Mouse (Mus musculus): ENCODE data around the gene As3mt. TPM values are rescaled to one million over a fixed set of nuclear protein-coding genes. Genes with fewer than 3 reads are reported as not detected.
"Not testable (repeated sequence)": the region's sequence is repeated elsewhere in the genome, so short reads cannot be mapped to it uniquely, and the experiment has no call there.

Gene As3mt
- total RNA-seq, 2 experiments from 2014 or later: 18.7 to 18.9 TPM

DNA sequence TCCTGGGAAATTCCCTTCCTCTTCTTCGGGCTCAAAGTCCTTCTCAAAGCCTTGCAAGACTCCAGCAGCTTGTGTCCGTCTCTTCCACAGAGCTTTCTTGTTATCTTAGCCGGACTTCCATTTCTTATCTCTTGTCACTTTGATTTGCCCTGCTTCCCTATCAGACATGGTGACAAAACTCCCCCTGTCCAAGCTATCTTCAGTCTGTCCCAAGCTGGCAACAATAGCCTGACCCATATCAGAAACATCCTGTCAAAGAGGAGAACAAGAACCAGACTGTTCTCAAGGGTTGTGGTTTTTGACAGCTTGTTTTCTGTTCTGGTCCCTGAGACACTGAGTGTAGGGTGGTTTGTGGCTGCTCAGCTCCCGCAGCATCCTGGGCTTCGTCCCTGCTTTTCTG, 28.0 kb downstream of the As3mt start:
- DNase-seq (ENCODE audit: extremely low spot score in 1 of 2, low spot score in 2 of 2): no peak
- intact Hi-C loops (cut with DNase I): no loop called here

- intact Hi-C loops (cut with DNase I): no loop called here
- DNase-seq (ENCODE audit: extremely low spot score in 1 of 2, low spot score in 2 of 2): no peak
These were observed 29.8 kb downstream of the As3mt start for GRCm38 (mm10) chr19:46737106-46737505.

GRCm38 (mm10) chr19:46740341-46741008, 33.2 kb downstream of the As3mt start:
- DNase-seq (ENCODE audit: extremely low spot score in 1 of 2, low spot score in 2 of 2): peak; percentile 58 to 74
- intact Hi-C loops (cut with DNase I): loop anchor here (2.0 to 5.0 kb wide), 2 partner anchors 70 to 153 kb away; no protein-coding TSS in a partner anchor

GRCm38 (mm10) chr19:46741574-46741973, 34.3 kb downstream of the As3mt start:
- intact Hi-C loops (cut with DNase I): loop anchor here (2.0 to 5.0 kb wide), 2 partner anchors 71 to 154 kb away; no protein-coding TSS in a partner anchor
- DNase-seq (ENCODE audit: extremely low spot score in 1 of 2, low spot score in 2 of 2): no peak

DNA sequence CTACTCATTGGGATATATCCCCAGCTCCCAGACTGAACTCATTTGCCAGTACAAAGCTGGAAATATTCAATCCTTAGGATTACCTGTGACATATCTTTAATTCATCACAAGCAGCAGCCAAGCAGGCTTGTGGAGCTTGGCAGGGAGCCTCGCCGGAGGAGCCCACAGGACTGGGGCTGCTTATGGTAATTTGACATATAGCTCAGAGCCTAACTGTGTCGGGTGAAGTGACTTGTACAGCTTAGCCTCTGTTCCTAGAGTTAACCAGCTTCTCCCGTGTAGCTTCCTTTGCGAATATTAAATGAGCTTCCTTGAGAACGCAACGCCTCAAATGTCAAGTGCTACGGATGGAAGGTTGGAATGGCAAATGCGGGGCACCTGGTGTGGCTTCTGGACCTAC, 37.4 kb downstream of the As3mt start:
- intact Hi-C loops (cut with DNase I): loop anchor here (5.0 kb wide), 1 partner anchor 157 kb away; no protein-coding TSS in a partner anchor
- DNase-seq (ENCODE audit: extremely low spot score in 1 of 2, low spot score in 2 of 2): no peak

DNA sequence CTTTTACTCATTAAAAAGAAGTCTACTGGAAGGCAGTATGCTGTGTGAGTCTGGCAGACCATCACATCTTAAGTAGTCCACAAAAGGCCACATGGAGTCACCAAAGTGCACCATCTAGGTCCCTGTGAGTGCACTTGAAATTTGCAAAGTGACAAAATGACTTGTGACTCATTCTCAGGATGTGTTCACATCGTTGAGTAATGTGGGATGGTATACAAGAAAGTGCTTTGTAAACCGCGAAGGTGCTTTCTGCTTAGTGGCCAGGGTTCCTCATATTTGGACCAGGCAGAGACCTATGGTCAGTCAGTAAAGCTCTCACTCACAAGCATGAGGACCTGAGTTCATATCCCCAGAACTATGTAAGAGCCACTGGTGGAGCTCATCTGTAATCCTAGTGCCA, 40.5 kb downstream of the As3mt start:
- no peak for DNase-seq (ENCODE audit: extremely low spot score in 1 of 2, low spot score in 2 of 2)
- intact Hi-C loops (cut with DNase I): no loop called here

DNA sequence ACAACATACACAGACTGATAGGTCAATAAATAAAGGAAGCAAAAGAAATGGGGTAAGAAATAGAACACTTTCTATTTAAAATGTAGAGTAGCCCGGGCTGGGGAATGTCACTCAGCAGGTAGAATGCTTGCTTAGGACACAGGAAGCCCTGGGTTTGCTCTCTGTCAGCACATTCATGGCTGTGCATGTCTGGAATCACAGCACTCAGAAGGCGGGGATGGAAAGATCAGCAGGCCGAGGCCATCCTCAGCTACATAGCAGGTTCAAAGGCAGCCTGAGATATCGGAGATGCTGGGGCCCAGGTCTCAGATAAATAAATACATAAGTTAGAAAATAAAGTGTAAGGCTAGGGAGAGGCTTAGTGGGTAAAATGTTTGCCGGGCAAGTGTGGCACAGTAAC, 45.0 kb downstream of the As3mt start:
- intact Hi-C loops (cut with DNase I): no loop called here
- DNase-seq (ENCODE audit: extremely low spot score in 1 of 2, low spot score in 2 of 2): no peak

DNA sequence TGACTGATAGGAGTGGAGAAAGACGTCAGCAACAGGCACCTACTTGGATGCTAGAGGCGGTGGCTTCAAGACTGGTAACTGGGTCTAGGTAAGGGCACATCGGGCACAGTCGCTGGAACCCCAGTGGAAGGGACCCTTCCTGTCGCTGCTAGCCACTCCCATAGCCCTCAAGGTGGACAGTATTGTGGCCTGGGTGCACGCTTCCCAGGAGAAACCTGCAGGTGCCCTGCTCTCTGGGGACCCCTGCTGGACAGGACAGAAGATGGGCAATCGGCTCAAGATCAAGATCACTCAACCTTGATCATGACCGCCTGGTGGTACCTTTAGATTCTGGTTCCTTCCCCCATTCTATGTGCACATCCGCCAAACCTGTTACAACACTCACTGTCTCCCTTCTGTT, 47.8 kb downstream of the As3mt start:
- intact Hi-C loops (cut with DNase I): no loop called here
- DNase-seq (ENCODE audit: extremely low spot score in 1 of 2, low spot score in 2 of 2): no peak

DNA sequence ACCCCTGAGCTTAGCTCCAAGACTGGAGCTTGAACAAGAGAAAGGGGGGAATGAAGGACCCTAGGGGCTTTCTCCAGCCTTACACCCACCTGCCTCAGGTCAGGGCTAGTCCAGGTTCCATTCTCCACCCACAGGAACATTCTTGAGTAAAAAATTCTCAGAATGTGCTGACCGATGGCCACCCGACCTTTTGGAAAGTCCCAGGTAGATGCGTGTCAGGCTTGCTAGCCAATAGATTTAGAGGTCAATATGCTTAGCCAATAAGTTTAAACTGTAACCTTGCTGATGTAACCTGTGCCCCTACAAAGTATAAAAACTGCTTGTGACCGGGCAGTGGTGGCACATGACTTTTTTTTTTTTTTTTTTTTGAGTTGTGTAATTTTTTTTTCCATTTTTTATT, 49.0 kb downstream of the As3mt start:
- intact Hi-C loops (cut with DNase I): no loop called here
- DNase-seq (ENCODE audit: extremely low spot score in 1 of 2, low spot score in 2 of 2): no peak

GRCm38 (mm10) chr19:46759096-46759495, 51.8 kb downstream of the As3mt start:
- intact Hi-C loops (cut with DNase I): no loop called here
- DNase-seq (ENCODE audit: extremely low spot score in 1 of 2, low spot score in 2 of 2): no peak

GRCm38 (mm10) chr19:46759909-46760308, 52.7 kb downstream of the As3mt start:
- intact Hi-C loops (cut with DNase I): loop anchor here (1.0 to 5.0 kb wide), 2 partner anchors 109 to 237 kb away; no protein-coding TSS in a partner anchor

GRCm38 (mm10) chr19:46760375-46761160, 53.3 kb downstream of the As3mt start:
- intact Hi-C loops (cut with DNase I): loop anchor here (1.0 to 5.0 kb wide), 2 partner anchors 109 to 237 kb away; no protein-coding TSS in a partner anchor
- peak; percentile 87 to 91 for DNase-seq (ENCODE audit: extremely low spot score in 1 of 2, low spot score in 2 of 2)

More at GRCm38 (mm10) chr19:46759909-46760308, 52.7 kb downstream of the As3mt start:
- DNase-seq (ENCODE audit: extremely low spot score in 1 of 2, low spot score in 2 of 2): not testable (repeated sequence)

- intact Hi-C loops (cut with DNase I): loop anchor here (5.0 kb wide), 1 partner anchor 236 kb away; no protein-coding TSS in a partner anchor
- peak; percentile 100 for DNase-seq (ENCODE audit: extremely low spot score in 1 of 2, low spot score in 2 of 2)
These were observed 54.1 kb downstream of the As3mt start, which contains the start of gene Cnnm2 for GRCm38 (mm10) chr19:46761247-46761946. Gene Cnnm2, plus strand, starts transcription at chr19:46761596.

GRCm38 (mm10) chr19:46761971-46762290, 54.7 kb downstream of the As3mt start:
- no peak for DNase-seq (ENCODE audit: extremely low spot score in 1 of 2, low spot score in 2 of 2)
- intact Hi-C loops (cut with DNase I): loop anchor here (5.0 kb wide), 1 partner anchor 235 kb away; no protein-coding TSS in a partner anchor

- peak; percentile 23 to 61 for DNase-seq (ENCODE audit: extremely low spot score in 1 of 2, low spot score in 2 of 2)
- intact Hi-C loops (cut with DNase I): loop anchor here (5.0 kb wide), 1 partner anchor 235 kb away; no protein-coding TSS in a partner anchor
These were observed 55.2 kb downstream of the As3mt start for GRCm38 (mm10) chr19:46762291-46762991.

- intact Hi-C loops (cut with DNase I): loop anchor here (5.0 kb wide), 1 partner anchor 234 kb away; no protein-coding TSS in a partner anchor
- no peak for DNase-seq (ENCODE audit: extremely low spot score in 1 of 2, low spot score in 2 of 2)
These were observed 55.7 kb downstream of the As3mt start for GRCm38 (mm10) chr19:46762992-46763342.

- DNase-seq (ENCODE audit: extremely low spot score in 1 of 2, low spot score in 2 of 2): no peak
- intact Hi-C loops (cut with DNase I): loop anchor here (5.0 kb wide), 1 partner anchor 234 kb away; no protein-coding TSS in a partner anchor
These were observed 56.1 kb downstream of the As3mt start for GRCm38 (mm10) chr19:46763356-46763755.

GRCm38 (mm10) chr19:46763932-46764762, 56.9 kb downstream of the As3mt start:
- no peak for DNase-seq (ENCODE audit: extremely low spot score in 1 of 2, low spot score in 2 of 2)
- intact Hi-C loops (cut with DNase I): loop anchor here (5.0 kb wide), 1 partner anchor 233 kb away; no protein-coding TSS in a partner anchor

All from left cerebral cortex, postnatal 10 days (tissue).